Comparison of ENCODE assay signal across 7 mouse cellular contexts in genomic region chr3:51408561-51409183, GRCm38 (mm10). TPM values are rescaled to one million over a fixed set of nuclear protein-coding genes. Genes with fewer than 3 reads are reported as not detected.
DNase-seq lines count a peak whose midpoint lies in the region; ATAC-seq lines count a peak whose summit lies in the region.

TSS of gene Ndufc1 (minus strand) at chr3:51408988.

- no peaks in the 10 kb centered on the region for H3K27me3 ChIP-seq in intestine, embryonic 16.5 days (replicated peaks; ENCODE audit: control insufficient read depth, insufficient read depth, low read length)
- H3K27me3 ChIP-seq in midbrain, embryonic 11.5 days (ENCODE audit: control insufficient read depth, insufficient read depth, low read length), result no peaks in the 10 kb centered on the region

- ATAC-seq in intestine, embryonic 16.5 days, result peak; percentile 86
- peak; percentile 94 for ATAC-seq in midbrain, embryonic 11.5 days (ENCODE audit: low FRiP score)

- H3K4me2 ChIP-seq in intestine, embryonic 16.5 days (ENCODE audit: low read depth, low read length), result peak within 1 kb of the TSS; percentile 73
- peak within 1 kb of the TSS; percentile 59 for H3K4me2 ChIP-seq in midbrain, embryonic 11.5 days

- peak within 1 kb of the TSS; percentile 94 for H3K27ac ChIP-seq in intestine, embryonic 16.5 days (ENCODE audit: low read length)
- H3K27ac ChIP-seq in midbrain, embryonic 11.5 days (ENCODE audit: low read depth, low read length), result peak within 1 kb of the TSS; percentile 96

- H3K4me1 ChIP-seq in intestine, embryonic 16.5 days (ENCODE audit: control insufficient read depth, insufficient read depth, low read length), result peaks cover 6% of the 10 kb centered on the region; the same call in 1 of the 2 replicates
- peaks cover 6% of the 10 kb centered on the region for H3K4me1 ChIP-seq in midbrain, embryonic 11.5 days (ENCODE audit: control insufficient read depth, insufficient read depth, low read length)

- H3K9ac ChIP-seq in intestine, embryonic 16.5 days (ENCODE audit: low read depth, low read length), result peak within 1 kb of the TSS; percentile 97
- H3K9ac ChIP-seq in midbrain, embryonic 11.5 days (ENCODE audit: low read length), result peak within 1 kb of the TSS; percentile 95

- H3K4me3 ChIP-seq in intestine, embryonic 16.5 days (ENCODE audit: low read length), result peak within 1 kb of the TSS; percentile 88
- H3K4me3 ChIP-seq in midbrain, embryonic 11.5 days (ENCODE audit: low read depth, low read length), result peak within 1 kb of the TSS; percentile 78

- DNase-seq in adrenal gland, adult 2 months, result peak; percentile 97
- peak; percentile 95 for DNase-seq in embryo, embryonic 11.5 days (ENCODE audit: low read depth, low spot score)
- DNase-seq in gastrocnemius, postnatal 4 days (ENCODE audit: low spot score in 2 of 2), result peak; percentile 98 to 99
- DNase-seq in left cerebral cortex, postnatal 36 days (ENCODE audit: low spot score in 2 of 2), result peak; percentile 95 to 97
- peak; percentile 100 for DNase-seq in midbrain, embryonic 11.5 days (ENCODE audit: low spot score, missing footprints)
- DNase-seq in skeletal muscle tissue, adult 2 months (ENCODE audit: low read depth, low spot score), result peak; percentile 92

- intact Hi-C loops in left cerebral cortex, postnatal 36 days (cut with DNase I), result loop anchor here (5.0 kb wide), 1 partner anchor 36 kb away; no protein-coding TSS in a partner anchor

- under 1% methylated on average over 40 of the region's 40 CpGs for WGBS in intestine, embryonic 16.5 days
- WGBS in midbrain, embryonic 11.5 days, result under 1% methylated on average over 40 of the region's 40 CpGs

- no peaks in the 10 kb centered on the region for H3K36me3 ChIP-seq in intestine, embryonic 16.5 days (ENCODE audit: control insufficient read depth, insufficient read depth, low read length)
- H3K36me3 ChIP-seq in midbrain, embryonic 11.5 days (ENCODE audit: control insufficient read depth, insufficient read depth, low read length), result no peaks in the 10 kb centered on the region; the same call in 1 of the 2 replicates

- no peaks in the 10 kb centered on the region for H3K9me3 ChIP-seq in intestine, embryonic 16.5 days (ENCODE audit: control insufficient read depth, low read length)
- H3K9me3 ChIP-seq in midbrain, embryonic 11.5 days (ENCODE audit: control insufficient read depth, low read length), result no peaks in the 10 kb centered on the region

RNA-seq across cellular contexts. Expression of gene Ndufc1, which starts in this region (rescaled TPM):
- 100 to 1,000 TPM; 705 to 794 TPM for total RNA-seq in adrenal gland, adult 2 months (2021)
- polyA plus RNA-seq in adrenal gland, adult 2 months (2012; rRNA removed), result 237 and 341 TPM in 2 replicates
- 100 to 1,000 TPM; 570 to 574 TPM for total RNA-seq in gastrocnemius, postnatal 4 days (2021)
- polyA plus RNA-seq in intestine, embryonic 16.5 days (2015; fragmentation: Nextera tagmentation; extraction: Ambion mirVana), result 906 and 911 TPM in 2 replicates
- total RNA-seq in left cerebral cortex, postnatal 36 days (2021), result 100 to 1,000 TPM; 288 to 324 TPM
- 739 and 783 TPM in 2 replicates for polyA plus RNA-seq in midbrain, embryonic 11.5 days (2014; fragmentation: Nextera tagmentation; extraction: Ambion mirVana)

Comparison
In these comparisons a context has a peak if more than half of its experiments do, and no peak if none do; other contexts are left out.
1. Peak in every context shown above with its lines: DNase-seq, ATAC-seq, H3K4me3 ChIP-seq and H3K27ac ChIP-seq.